Mouse (Mus musculus) gastrocnemius, adult 18-20 months (tissue): ENCODE measurements around the gene Hvcn1. TPM values are rescaled to one million over a fixed set of nuclear protein-coding genes. Genes with fewer than 3 reads are reported as not detected.

Experiments
- DNase-seq: peaks from one replicate; pipeline ENCODE4 v3.0.0; 2021; ENCODE audit warnings: low spot score
- total RNA-seq, 2 experiments: library from RNA; stranded (reverse); gene quantifications; 2 replicates each; pipeline ENCODE4 v1.2.3; 2021

The Hvcn1 gene
- total RNA-seq, 2 experiments from 2014 or later = 0.80 to 1.2 TPM

DNA sequence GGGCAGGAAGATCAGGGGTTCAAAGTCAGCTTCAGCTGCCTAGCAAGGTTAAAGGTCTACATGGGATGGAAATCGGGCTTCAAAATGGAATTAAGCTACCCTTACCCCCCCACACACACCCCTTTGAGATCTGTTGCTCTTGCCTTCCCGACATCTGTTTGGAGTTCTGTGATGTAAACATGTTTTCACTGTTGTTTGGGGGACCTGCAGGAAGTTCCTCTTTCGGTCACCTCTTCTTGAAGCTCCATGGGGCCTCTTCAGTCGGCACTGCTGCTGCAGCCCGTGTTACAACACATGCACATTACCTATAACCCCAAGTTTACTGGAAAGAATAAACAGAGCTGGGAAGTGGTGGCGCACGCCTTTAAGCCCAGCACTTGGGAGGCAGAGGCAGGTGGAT is 60.5 kb downstream of the Hvcn1 start:
- DNase-seq = no peak

DNA sequence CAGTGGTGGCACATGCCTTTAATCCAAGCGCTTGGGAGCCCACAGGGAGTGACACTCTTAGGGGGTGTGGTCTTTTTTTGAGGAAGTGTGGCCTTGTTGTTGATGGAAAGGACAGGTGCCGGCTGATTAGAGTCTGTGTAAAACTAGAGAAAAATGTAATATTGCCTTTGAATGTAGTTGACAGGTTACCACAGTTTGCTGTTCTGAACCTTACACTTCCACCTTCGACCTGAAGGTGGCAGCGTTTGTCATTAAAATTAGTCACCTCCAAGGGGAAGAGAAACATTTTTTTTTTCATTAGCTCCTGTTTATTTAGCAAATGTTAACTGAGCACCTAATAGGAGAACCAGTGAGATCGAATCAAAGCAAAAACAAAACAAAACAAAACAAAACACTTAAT is 61.3 kb downstream of the Hvcn1 start:
- DNase-seq = peak; percentile 82

DNA sequence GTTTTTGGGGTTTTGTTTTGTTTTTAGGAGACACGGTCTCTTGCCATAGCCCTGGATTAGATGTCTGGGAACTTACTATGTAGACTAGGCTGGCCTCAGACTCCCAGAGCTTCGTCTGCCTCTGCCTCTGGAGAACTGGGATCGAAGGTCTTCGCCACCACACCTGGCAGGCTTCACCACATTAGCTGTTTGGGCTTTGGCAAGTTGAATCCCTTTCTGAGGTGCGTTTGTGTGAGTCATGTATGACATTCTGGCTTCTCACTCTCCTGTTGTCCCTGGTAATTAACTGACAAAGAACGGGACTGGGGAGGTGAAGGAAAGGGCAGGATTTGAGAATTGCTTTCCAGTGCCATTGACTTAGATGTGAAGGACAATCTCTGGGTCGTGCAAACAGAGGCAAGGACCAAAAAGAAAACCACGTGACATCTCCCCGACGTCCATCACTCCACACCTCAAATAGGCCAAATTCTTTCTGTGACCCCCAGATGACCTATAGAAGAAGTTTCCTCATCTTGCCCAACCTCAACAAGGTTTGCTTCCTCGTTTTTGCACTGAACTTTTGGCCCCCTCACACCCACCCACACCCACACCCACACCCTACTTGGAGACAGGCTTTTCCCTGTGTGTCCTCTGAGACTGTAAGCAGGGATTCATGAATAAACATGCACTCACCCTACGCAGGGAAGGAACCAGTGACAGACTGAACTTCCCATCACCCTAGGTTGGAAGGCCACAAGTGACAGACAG is 62.4 kb downstream of the Hvcn1 start:
- no peak for DNase-seq

DNA sequence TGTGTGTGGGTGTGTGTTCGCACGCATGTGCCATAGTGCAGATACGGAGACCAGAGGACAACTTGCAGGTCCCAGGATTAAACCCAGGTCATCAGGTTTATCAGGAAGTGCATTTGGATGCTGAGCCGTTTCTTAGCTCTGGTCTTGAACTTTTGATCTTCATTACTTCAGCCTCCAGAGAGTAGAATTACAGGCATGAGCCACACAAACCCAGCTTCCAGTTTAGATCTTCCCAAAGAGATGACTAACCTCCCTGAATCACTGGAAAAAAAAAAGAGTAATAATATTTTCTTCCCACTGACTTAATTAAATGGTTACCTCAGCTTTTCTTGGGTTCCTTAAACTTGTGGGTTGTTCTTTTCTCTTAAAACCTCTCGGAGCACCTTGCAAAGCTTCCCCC is 66.2 kb downstream of the Hvcn1 start:
- DNase-seq = no peak

DNA sequence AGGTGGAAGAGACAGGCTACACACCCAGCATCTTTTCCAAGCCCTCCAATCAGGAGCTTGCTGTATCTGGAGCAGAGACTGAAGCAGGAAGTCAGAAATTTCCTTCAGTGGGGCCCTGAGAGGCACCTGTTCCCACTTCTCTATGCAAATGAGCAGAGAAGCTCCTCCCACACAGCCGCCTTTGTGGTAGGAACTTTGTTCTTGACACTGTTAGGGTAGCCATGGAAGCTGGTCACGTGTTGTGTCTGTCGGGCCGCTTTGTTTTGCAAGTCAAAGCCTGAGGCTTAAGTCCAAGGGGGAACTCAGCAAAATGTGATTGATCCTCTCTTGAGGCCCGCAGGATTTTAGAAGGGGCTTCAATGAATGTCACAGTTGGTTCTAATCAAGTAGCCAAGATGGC is 68.2 kb downstream of the Hvcn1 start:
- no peak for DNase-seq

DNA sequence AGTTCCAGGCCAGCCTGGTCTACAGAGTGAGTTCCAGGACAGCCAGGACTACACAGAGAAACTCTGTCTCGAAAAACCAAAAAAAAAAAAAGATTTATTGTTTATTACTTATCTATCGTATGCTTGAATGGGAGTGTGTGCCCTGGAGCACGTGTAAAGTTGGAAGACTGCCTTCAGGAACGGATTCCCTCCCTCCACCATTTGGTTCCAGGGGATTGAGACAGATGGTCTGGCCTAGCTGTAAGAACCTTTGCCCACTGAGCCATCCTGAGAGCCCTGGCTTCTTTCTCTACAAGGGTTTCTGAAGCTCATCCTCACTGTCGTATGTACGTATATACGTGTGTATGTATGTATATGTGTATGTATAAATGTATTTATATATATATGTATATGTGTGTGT is 72.3 kb downstream of the Hvcn1 start:
- DNase-seq = no peak

DNA sequence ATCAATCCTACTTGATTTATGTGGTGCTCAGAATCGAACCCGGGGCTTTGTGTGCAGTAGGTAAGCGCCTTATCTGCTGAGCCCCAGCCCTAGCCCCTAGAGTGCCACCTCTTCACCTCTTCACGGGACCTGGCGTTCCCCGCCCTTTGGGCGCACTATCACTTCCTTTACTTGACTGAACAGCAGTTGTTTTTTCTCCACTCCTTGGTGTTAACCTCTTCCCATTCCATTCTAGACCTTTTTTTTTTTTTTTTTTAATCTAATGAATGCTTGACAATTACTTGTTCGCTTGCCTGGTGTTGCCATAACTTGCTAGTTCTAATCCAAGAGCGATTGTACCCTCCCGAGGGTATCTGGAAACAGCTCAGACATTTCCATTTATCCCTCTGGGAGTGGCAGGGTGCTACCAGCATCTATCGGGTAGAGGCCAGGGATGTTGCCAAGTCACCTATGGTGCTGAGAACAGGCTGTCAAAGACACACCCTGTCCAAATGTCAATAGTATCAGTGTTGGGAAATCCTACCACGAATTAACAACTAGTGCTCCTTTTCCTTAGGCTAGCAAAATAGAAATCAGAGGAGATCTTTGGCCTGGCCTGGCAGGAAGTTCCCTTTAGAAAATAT is 73.3 kb downstream of the Hvcn1 start:
- DNase-seq = peak; percentile 56

DNA sequence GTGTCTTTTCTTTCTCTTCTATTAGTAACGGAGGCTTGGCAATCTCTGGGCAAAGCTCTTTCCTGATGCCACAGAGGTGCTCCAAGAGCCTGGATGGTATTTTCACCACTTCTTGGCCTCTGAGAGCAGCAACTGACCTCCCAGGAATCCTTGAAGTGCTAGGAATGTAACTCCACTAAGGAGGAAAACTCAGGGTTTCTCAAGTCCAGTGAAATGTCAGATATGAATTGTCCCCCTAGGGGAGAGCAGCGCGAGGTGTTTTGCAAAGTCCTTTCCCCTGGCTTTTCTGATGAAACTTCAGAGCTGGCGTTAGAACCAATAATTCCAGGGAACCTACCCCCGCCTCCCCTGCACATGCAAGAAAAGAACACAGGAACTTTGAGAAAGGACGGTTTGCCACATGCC is 73.8 kb downstream of the Hvcn1 start:
- DNase-seq = no peak

DNA sequence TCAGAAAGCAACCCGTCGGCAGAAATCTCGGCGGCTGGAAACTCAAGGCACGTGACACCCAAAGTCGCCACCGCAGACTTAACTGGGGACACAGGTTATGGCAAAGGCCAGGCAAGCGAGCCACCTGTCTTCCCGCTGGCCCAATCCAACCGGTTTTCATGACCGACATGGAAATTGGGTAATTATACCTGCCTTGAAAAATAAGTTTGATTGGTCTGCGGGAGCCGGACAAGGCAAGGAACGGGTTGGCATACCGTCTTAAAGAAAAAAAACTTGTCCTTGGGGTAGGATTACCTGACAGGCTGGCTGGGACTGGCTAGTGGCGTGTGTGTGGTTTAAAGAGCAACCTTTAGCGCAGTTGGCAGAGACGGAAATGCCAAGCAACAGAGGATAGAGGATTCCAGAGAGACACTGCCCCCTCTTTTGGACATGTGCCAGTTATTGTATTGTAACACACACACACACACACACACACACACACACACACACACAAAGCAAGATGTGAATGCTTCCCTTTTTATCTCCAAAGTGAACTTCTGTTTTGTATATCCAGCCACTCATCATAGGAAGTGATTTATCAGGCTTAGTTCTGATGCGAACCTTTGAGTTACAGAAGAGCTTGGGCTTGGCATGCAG is 74.3 kb downstream of the Hvcn1 start:
- peak; percentile 76 for DNase-seq

DNA sequence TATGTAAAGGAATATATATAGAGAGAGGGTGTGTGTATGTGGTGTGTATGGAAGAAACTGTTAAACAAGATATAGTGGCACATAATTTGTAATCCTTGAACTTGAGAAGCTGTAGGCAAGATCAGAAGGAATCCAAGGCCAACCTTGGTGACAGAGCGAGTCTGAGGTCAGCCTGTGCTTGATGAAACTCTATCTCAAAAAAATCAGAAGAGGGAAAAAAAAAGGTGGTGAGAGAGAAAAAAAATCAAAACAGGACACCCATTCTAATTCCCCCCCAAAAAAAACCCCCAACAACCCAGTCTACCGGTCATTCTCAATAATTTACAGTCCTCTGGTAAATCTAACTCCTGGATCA is 77.2 kb downstream of the Hvcn1 start:
- DNase-seq = no peak

DNA sequence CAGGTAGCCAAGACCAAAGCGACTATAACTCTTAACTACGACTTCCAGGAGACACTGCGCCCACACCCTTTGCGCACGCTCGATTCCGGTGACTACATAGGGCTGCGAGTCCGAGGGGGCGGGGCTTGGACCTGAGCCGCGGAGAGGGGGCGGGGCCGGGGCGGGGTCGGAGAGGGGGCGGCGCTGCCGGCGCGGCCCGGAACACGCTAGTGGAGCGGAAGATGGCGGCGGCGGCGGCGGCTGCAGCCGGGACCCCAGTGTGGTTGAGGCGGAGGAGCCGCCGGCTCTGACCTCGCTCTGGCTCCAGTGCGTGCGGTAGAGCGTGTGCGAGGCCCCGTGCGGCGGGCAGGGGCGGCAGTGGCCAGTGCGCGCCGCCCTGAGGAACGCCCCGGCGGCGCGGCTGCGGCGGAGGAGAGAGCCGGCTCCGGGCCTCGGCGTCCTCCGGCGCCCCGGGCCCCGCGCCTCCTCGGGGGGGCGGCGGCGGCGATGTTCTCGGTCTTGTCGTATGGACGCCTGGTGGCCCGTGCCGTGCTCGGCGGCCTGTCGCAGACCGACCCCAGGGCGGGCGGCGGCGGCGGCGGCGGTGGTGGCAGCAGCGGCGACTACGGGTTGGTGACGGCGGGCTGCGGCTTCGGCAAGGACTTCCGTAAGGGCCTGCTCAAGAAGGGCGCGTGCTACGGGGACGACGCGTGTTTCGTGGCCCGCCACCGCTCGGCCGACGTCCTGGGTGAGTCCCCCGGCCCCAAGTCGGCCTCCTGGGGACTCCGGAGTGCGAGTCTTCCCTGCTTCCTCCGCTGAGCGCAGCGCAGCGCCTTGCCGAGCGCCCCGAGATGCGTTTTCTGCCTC is 77.8 kb downstream of the Hvcn1 start, which contains the start of gene Pptc7:
Gene Pptc7 (plus strand): TSS at position 183 of the 846 bp plus-strand sequence.
- DNase-seq = peak; percentile 88

DNA sequence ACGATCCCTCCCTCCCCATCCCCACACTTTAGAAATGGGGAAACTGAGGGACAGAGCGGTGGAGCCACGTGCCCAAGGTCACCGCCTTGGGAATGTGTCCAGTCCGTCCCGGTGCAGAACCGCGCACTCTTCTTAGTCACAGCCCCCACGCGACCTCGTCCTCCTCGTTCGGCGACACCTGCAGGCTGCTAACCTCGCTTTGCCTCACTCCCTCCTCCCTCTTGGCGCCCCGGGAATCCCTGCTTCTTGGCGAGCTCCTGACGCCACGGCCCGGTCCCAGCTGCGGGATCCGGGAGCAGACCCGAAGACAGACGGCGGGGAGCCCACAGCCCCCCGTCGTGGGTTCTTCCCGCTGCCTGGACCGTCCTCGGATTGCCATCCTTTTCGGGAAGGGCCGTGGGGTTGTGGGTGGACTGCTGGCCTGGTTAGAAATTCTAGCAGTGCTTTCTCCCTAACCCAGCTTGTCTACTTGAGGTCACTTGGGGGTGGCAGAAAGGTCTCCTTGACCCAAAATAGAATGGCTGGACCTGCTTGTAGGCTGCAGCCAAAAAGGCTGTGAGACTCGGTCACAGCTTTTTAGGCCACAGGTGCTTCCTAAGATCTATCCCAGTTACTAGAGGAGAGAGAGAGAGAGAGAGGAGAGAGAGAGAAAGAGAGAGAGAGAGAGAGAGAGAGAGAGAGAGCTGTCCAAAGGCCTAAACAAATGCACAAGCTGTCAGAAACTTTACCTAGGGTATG is 78.6 kb downstream of the Hvcn1 start:
- DNase-seq = peak; percentile 69

DNA sequence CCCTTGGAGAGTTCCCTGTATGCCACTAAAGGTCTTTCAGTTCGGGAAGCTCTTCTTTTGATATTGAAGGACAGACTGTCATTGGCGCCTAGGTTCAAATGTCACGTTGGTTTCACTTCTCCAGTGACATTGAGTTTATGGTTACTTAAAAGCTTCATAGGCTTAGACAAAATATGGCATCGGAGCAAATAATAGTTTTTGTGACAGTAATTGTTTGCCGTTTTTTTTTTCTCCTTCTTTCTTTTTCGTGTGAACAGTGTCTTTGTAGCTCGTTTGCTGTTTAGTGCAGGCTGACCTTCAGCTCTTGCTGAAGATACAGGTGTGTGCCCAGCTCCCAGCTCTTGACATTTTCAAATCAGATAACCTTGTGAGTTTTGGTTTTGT is 79.2 kb downstream of the Hvcn1 start:
- DNase-seq = peak; percentile 32

DNA sequence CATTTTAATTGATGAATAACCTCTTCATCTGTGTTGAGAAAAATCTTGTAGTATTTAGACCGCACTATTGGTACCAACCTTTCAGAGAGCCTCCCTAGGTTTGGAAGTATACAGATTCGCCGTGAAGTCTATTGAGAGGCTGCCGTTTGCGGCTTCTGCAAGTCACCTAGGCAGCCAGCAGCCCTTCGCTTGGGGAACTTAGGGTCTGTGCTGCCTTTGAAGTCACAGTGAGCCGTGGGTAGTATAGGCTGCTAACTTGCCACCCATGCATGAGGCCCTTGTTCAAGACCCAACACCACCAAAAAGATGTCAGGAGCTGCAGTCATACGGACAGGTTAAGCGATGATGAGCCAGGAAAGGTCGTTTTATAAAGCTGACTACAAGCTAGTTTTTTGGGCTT is 79.6 kb downstream of the Hvcn1 start:
- DNase-seq = no peak

DNA sequence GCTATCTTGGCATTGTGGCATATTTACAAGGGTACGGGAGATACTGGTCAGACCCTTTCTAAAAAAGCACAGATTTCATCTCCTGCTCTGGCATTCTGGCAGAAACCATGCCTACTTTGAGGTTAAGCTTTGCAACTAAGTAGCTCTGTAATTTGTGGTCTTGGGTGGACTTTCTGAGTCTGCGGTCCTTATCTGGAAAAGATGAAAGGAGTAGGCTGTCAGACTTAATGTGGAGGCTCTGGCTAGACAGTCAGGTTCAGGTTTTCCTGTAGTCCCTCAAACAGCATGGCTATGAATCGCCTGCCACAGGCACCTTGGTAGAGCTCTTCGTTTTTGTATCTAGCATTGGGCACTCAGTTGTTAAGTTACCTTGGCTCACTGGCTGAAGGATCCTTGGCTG is 80.4 kb downstream of the Hvcn1 start:
- no peak for DNase-seq

DNA sequence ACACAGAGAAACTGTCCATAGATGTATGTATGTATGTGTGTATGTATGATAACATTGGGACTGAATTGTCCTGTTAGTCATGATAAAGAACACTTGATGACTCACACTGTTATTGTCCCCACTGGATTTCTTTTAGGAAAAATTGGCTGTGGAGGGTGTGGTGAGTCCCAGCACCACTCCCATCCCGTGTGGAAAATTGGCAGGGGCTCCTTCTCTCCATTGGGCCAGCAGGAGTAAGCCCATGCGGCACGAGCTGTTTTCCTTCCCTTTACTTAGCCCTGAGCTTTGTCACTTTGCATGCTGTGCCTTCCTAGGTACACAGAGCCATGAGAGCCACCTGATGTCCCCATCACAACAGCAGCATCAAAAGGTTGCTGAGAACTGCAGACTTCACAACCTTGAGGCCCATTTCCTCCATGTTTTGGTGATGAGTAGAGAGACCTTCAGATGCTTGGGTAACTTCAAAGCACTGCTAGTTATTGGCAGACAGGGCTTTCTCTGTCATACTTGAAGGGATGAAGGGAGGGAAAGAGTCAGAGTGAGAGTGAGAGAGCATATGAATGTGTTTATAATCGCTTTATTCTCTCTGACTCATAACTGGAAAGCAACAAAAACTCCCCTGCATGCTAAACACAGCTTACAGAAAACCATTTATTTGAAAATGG is 81.7 kb downstream of the Hvcn1 start:
- peak; percentile 51 for DNase-seq

DNA sequence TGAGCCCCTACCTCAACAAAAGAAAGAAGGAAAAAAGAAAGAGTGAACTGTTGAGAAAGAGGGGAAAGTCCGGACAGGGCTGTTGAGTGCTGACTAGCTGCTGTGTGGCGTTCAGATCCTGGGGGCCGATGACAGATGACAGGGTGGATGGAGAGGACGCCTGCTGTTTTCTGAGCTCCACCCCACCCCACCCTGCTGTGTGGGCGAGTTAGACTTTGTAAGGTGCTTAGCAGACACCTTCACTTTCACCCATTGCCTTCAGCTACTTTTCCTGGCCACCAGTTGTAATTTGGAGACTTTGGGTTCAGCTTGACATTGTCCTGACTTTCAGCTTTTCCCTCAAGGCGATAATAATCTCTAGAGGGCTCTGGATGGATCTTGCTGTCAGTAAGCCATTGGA is 84.5 kb downstream of the Hvcn1 start:
- DNase-seq = no peak
